Mouse (Mus musculus) stomach, embryonic 14.5 days (tissue): ENCODE data around the gene Csrnp1. TPM values are rescaled to one million over a fixed set of nuclear protein-coding genes. Genes with fewer than 3 reads are reported as not detected.
"Not testable (repeated sequence)": the region's sequence is repeated elsewhere in the genome, so short reads cannot be mapped to it uniquely, and the experiment has no call there.

Experiments used
- ATAC-seq: fragments of 200-750 bp; cut with Nextera tagmentation; 2 replicates; pipeline ENCODE4 v1.8.0; 2017; ENCODE audit warnings: low read depth, moderate TSS enrichment; ENCODE audit not compliant: insufficient number of reproducible peaks, insufficient read depth, low FRiP score
- H3K27ac ChIP-seq: fragments of 300-500 bp; sonication (generic); 2 replicates; pipeline ENCODE4 v1.5.1; 2014; ENCODE audit warnings: mild to moderate bottlenecking, low read length, moderate library complexity, mixed read lengths
- H3K27me3 ChIP-seq: fragments of 300-500 bp; sonication (generic); 2 replicates; pipeline ENCODE4 v1.6.1; 2014; ENCODE audit warnings: low read length, control low read depth, mixed read lengths; ENCODE audit not compliant: control insufficient read depth, insufficient read depth
- H3K36me3 ChIP-seq: fragments of 300-500 bp; sonication (generic); 2 replicates; pipeline ENCODE4 v1.6.1; 2014; ENCODE audit warnings: mild to moderate bottlenecking, control low read depth, low read length, moderate library complexity, mixed read lengths; ENCODE audit not compliant: control insufficient read depth, insufficient read depth
- H3K4me1 ChIP-seq: fragments of 300-500 bp; sonication (generic); 2 replicates; pipeline ENCODE4 v1.6.1; 2014; ENCODE audit warnings: low read length, control low read depth, mixed read lengths; ENCODE audit not compliant: control insufficient read depth, insufficient read depth
- H3K4me2 ChIP-seq: fragments of 300-500 bp; sonication (generic); replicated peaks from 2 replicates; pipeline ENCODE4 v1.6.1; 2014; ENCODE audit warnings: low read depth, low read length, control low read depth
- H3K4me3 ChIP-seq: fragments of 300-500 bp; sonication (generic); 2 replicates; pipeline ENCODE4 v1.5.1; 2014; ENCODE audit warnings: low read depth, low read length, control low read depth
- H3K9ac ChIP-seq: fragments of 300-500 bp; sonication (generic); replicated peaks from 2 replicates; pipeline ENCODE4 v1.6.1; 2014; ENCODE audit warnings: low read depth, mild to moderate bottlenecking, control low read depth, low read length, moderate library complexity, mixed read lengths
- H3K9me3 ChIP-seq: fragments of 300-500 bp; sonication (generic); 2 replicates; pipeline ENCODE4 v1.6.1; 2016; ENCODE audit warnings: low read depth, low read length, control low read depth; ENCODE audit not compliant: control insufficient read depth
- WGBS: fragments of 180-500 bp; shearing (Covaris S2); extraction: QIAGEN DNeasy Blood & Tissue Kit; methylation state at CpG from one replicate; pipeline ENCODE4 v1.1.7; 2014; 5-methylcytosine and 5-hydroxymethylcytosine counted together
- polyA plus RNA-seq: library from polyadenylated mRNA; unstranded; fragments of >200 nt; fragmentation: Nextera tagmentation; extraction: Ambion mirVana; gene quantifications from 2 replicates; pipeline ENCODE4 v1.2.1, GENCODE M21; 2014

Csrnp1 gene
- polyA plus RNA-seq, 1 experiment from 2014 or later = 2.5 TPM

DNA sequence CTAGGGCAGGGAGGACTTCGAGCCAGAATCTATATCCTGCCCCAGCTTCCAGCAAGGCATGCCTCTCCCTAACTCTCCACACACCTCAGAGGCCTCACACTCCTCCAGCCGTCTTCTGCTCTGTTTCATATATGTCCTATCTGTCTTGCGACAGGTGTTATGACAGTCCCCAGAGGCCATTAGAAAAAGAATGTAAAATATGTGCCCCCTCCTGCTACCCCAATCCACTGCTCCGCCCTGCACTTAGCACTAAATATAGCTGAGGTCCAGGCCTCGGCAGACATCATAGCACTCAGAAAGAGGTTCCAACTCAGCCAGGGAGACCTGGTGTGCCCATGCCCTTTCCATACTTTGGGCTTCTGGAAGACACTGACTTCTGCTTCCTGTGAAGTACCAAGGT, 36.7 kb upstream of the Csrnp1 start:
- ATAC-seq = no peak
- peaks cover 12% of the 10 kb centered on the region; the same call in 1 of the 2 replicates for H3K4me1 ChIP-seq
- no peak overlapping the region for H3K4me2 ChIP-seq
- H3K27me3 ChIP-seq = no peaks in the 10 kb centered on the region
- H3K9me3 ChIP-seq = no peaks in the 10 kb centered on the region
- no peak overlapping the region for H3K4me3 ChIP-seq
- 34% methylated on average over 5 of the region's 5 CpGs for WGBS
- H3K36me3 ChIP-seq = no peaks in the 10 kb centered on the region
- no peak overlapping the region for H3K27ac ChIP-seq
- no peak overlapping the region for H3K9ac ChIP-seq

DNA sequence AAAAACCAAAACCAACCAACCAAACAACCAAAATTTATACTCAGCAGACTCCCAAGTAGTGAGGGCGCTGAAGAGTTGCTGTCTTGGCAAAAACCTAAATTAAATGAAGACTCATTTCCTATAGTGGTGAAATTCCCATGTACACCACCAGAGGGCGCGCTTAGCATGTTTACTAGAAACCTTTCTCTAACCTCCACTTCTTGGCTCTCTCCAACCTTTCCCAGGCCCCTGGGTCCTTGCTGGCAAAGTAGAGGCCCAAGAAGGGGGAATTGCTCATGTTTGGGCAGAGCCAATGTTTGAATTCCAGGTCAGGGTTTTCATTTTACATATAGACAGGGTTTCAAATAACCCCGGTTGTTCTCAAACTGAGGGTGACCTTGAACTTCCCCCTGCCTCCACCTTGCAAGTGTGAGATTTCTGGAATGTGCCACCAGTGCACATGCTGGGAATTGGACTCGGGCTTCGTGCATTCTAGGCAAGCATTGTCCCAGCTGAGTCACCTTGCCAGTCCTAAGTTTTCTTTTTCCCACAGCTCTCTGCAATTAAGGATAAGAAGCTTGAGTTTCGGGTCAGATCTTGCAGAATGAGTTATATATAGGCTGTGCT, 35.9 kb upstream of the Csrnp1 start:
- Histone ChIP-seq H3K9ac (no peak overlapping the region), H3K9me3 (no peaks in the 10 kb centered on the region), H3K27ac (no peak overlapping the region), H3K4me2 (no peak overlapping the region), H3K36me3 (no peaks in the 10 kb centered on the region), H3K4me3 (no peak overlapping the region), H3K27me3 (no peaks in the 10 kb centered on the region), H3K4me1 (peaks cover 12% of the 10 kb centered on the region; the same call in 1 of the 2 replicates)
- WGBS = 32% methylated on average over 7 of the region's 7 CpGs
- no peak for ATAC-seq

GRCm38 (mm10) chr9:120016956-120017355, 32.5 kb upstream of the Csrnp1 start:
- WGBS = 54% methylated on average over 10 of the region's 10 CpGs
- no peak for ATAC-seq
- Histone ChIP-seq H3K9ac (no peak overlapping the region), H3K36me3 (no peaks in the 10 kb centered on the region), H3K4me2 (no peak overlapping the region), H3K9me3 (no peaks in the 10 kb centered on the region), H3K27ac (no peak overlapping the region), H3K4me1 (peaks cover 12% of the 10 kb centered on the region; the same call in 1 of the 2 replicates), H3K4me3 (no peak overlapping the region), H3K27me3 (no peaks in the 10 kb centered on the region)

DNA sequence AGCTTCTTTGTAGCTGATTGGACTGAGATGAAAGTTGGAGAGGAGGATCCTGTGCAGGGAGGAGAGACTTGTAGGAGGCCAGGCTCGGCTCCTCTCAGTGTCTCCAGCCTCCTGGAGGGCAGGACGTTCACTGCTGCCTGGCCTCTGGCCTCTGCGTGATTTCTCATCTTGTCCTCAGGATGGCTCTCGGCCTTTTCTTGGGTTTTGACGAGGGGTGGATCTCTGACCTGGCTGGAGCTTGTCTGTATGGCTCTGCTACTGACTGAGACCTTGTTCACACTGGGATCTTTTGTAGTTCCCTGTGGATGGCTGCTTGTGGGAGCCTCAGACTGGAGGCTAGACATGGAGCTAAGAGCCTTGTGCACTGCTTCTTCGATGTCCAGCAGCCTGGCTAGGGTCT, 30.4 kb upstream of the Csrnp1 start:
- no peaks in the 10 kb centered on the region for H3K36me3 ChIP-seq
- H3K9me3 ChIP-seq = no peaks in the 10 kb centered on the region
- H3K4me2 ChIP-seq = no peak overlapping the region
- no peaks in the 10 kb centered on the region for H3K27me3 ChIP-seq
- H3K4me1 ChIP-seq = peaks cover 8% of the 10 kb centered on the region; the same call in 1 of the 2 replicates
- no peak overlapping the region for H3K4me3 ChIP-seq
- H3K9ac ChIP-seq = no peak overlapping the region
- WGBS = 58% methylated on average over 6 of the region's 6 CpGs
- no peak overlapping the region for H3K27ac ChIP-seq
- ATAC-seq = no peak

DNA sequence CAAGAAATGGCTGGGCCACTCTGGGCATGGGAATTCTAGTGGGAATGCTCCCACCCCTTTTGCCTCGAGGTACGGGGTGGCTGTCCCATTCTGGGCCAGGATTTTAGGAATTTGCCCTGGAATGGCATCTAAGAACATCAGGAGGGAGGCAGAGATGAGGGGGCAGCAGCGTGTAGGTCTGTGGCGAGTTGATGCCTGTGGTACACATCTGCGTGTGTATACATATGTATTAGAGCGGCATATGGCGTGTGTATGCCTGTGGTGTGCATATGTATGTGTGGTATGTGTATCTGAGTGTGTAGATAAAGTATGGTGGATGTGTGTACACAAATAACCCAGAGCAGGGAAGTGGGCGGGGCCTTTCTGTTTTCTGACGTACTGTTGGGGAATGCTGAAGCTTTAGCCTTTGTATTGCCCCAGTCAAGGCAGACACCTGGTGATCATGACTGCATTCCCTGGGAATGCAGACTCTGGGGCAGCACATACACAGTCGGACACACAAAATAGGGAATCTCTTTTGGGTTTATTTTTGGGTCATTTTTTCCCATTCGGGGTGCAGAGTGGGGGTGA, 28.9 kb upstream of the Csrnp1 start:
- peaks cover 8% of the 10 kb centered on the region; the same call in 1 of the 2 replicates for H3K4me1 ChIP-seq
- H3K9ac ChIP-seq = no peak overlapping the region
- no peak overlapping the region for H3K4me3 ChIP-seq
- H3K4me2 ChIP-seq = no peak overlapping the region
- H3K36me3 ChIP-seq = no peaks in the 10 kb centered on the region
- no peak for ATAC-seq
- no peaks in the 10 kb centered on the region for H3K27me3 ChIP-seq
- WGBS = 66% methylated on average over 11 of the region's 11 CpGs
- H3K9me3 ChIP-seq = no peaks in the 10 kb centered on the region
- H3K27ac ChIP-seq = no peak overlapping the region

DNA sequence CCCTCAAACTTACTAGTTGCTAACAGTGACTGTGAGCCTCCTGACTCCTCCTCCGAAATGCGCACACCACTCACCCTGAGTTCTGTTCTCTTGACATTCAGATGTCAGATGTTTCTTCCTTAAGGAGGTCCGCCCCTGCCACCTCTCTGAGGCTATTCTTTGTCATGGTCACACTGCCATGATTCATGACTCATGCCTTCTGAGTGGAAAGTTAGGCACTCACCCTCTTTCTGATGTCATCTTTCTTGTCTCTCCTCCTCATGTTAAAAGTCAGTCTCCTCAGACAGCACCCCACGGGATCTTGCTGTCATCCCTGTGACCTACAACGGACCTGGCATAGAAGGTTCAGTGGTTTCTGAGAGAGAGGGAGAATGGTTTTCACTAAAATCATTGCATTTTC, 28.3 kb upstream of the Csrnp1 start:
- ATAC-seq = no peak
- 79% methylated on average over 5 of the region's 5 CpGs for WGBS
- Histone ChIP-seq H3K36me3 (no peaks in the 10 kb centered on the region), H3K9ac (no peak overlapping the region), H3K27me3 (no peaks in the 10 kb centered on the region), H3K27ac (no peak overlapping the region), H3K4me3 (no peak overlapping the region), H3K4me2 (no peak overlapping the region), H3K9me3 (no peaks in the 10 kb centered on the region), H3K4me1 (peaks cover 8% of the 10 kb centered on the region; the same call in 1 of the 2 replicates)

DNA sequence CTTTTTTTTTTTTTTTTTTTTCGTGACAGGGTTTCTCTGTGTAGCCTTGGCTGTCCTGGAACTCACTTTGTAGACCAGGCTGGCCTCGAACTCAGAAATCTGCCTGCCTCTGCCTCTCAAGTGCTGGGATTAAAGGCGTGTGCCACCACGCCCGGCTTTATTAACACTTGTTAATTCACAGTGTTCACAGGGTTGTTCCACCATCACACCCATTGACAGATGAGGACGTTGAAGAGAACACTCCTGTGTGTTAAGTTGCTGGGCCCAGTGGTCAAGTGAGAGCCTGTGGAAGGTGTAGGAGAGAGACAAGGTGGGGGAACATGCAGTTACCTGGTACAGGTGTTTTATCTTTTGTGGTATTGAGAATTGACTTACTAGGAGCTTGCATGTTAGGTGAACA, 27.7 kb upstream of the Csrnp1 start:
- H3K9ac ChIP-seq, H3K27ac ChIP-seq, H3K4me1 ChIP-seq, H3K36me3 ChIP-seq, ATAC-seq, H3K9me3 ChIP-seq, H3K27me3 ChIP-seq, H3K4me3 ChIP-seq, H3K4me2 ChIP-seq: not testable (repeated sequence)
- WGBS = 79% methylated on average over 6 of the region's 6 CpGs

- Histone ChIP-seq H3K9ac (no peak overlapping the region), H3K4me3 (peak overlapping the region; percentile 33), H3K4me1 (peaks cover 8% of the 10 kb centered on the region; the same call in 1 of the 2 replicates), H3K36me3 (no peaks in the 10 kb centered on the region), H3K4me2 (peak overlapping the region; percentile 85), H3K27me3 (no peaks in the 10 kb centered on the region), H3K9me3 (no peaks in the 10 kb centered on the region), H3K27ac (peak overlapping the region; percentile 78)
- peak; percentile 38 for ATAC-seq
- WGBS = under 1% methylated on average over 10 of the region's 10 CpGs
Observed at GRCm38 (mm10) chr9:120011533-120011932, 27.1 kb upstream of the Csrnp1 start.
